Mouse (Mus musculus): ENCODE results near the gene Vmn2r90. TPM values are rescaled to one million over a fixed set of nuclear protein-coding genes. Genes with fewer than 3 reads are reported as not detected.
A peak's percentile ranks its signal among the peaks of the same experiment; 100 is the strongest.

Vmn2r90 gene
- total RNA-seq, 2 experiments from 2014 or later = 0.16 TPM; not detected in 1

- no peak overlapping the region for H3K4me3 ChIP-seq
- H3K27ac ChIP-seq = no peak overlapping the region
- DNase-seq (ENCODE audit: extremely low spot score in 1 of 2, low spot score in 2 of 2) = no peak
- intact Hi-C loops (cut with DNase I) = no loop called here
- TF ChIP-seq CTCF (IDR thresholded peaks at IDR 0.05) = no peak
Measured at GRCm38 (mm10) chr17:17764206-17764605, 60.7 kb downstream of the Vmn2r90 start.

GRCm38 (mm10) chr17:17766481-17766880 lies 62.9 kb downstream of the Vmn2r90 start:
- DNase-seq (ENCODE audit: extremely low spot score in 1 of 2, low spot score in 2 of 2) = peak; percentile 7 to 9
- intact Hi-C loops (cut with DNase I) = loop anchor here (1.0 to 5.0 kb wide), 2 partner anchors 61 to 130 kb away; partner anchors contain the start of gene Spaca6

More at GRCm38 (mm10) chr17:17766481-17766880, 62.9 kb downstream of the Vmn2r90 start:
- Histone ChIP-seq H3K27ac (no peak overlapping the region), H3K4me3 (no peak overlapping the region)
- TF ChIP-seq CTCF (IDR thresholded peaks at IDR 0.05) = peak; percentile 75

Other genes starting within 250 kb of the Vmn2r90 start
- gene Lnpep, start 78.7 kb upstream of the Vmn2r90 start, total RNA-seq (2021) = 100 to 1,000 TPM; 101 to 126 TPM
- gene Spaca6, start 123.4 kb downstream of the Vmn2r90 start, total RNA-seq (2021) = 100 to 1,000 TPM; 107 to 114 TPM
- under 1 TPM; 0.81 to 0.82 TPM for gene Has1, start 151.5 kb downstream of the Vmn2r90 start, total RNA-seq (2021)
- not detected for gene Fpr1, start 180.2 kb downstream of the Vmn2r90 start, total RNA-seq (2021)
- gene Fpr2, start 184.1 kb downstream of the Vmn2r90 start, total RNA-seq (2021) = not detected
- not detected for gene Fpr3, start 184.1 kb downstream of the Vmn2r90 start, total RNA-seq (2021)

All from left cerebral cortex, adult 2 months (tissue).